Mouse (Mus musculus): ENCODE results near the gene Plscr5.
"Not testable (repeated sequence)": the region's sequence is repeated elsewhere in the genome, so short reads cannot be mapped to it uniquely, and the experiment has no call there.

The Plscr5 gene

DNA sequence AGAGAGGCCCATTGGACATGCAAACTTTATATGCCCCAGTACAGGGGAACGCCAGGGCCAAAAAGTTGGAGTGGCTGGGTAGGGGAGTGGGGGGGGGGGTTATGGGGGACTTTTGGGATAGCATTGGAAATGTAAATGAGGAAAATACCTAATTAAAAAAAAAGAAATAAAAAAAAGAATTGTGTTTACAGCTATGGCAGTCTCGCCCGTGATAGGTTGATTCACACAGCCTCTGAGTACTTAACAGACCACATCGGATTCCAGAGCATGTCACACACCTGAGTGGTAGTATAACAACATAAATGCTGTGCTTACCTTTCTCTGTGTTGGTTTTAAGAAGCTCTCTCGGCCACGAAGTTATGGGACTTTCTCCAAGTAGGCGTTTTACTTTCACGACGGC is at the start of gene Plscr5:
Plscr5 (plus strand) TSS at position 301 of the 400 bp plus-strand sequence.
- not testable (repeated sequence) for DNase-seq (ENCODE audit: low read depth, low spot score)

DNA sequence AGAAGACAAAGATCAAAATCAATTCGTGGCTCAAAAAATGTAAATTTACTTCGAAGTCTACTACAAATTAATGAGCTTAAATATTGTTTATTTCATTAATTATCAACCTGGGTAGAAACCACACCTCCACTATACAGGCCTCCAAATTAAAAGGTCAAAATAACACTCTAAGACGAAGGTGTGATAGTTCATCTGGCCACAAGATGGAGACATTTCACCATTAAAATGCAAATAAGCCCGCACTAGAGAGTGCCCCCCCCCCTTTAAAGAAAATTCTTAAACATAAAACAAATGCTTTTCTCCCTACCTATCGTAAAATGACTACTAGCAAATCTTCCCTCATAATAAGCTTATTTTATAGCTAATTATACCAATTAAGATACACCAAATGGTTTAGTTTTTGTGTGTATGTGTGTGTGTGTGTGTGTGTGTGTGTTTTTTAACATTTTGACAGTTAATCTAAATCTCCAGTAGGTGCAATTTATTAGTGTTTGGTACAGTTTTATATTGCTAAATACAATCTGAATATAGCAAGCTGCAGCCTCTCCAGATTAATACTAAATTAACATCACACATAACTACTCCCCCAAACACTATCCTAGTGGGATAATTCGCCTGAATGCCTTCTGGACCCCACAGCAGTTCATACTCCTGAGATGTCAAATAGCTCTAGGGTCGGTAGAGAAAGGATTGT is 45.0 kb upstream of the Plscr5 start:
- peak; percentile 17 for DNase-seq (ENCODE audit: low read depth, low spot score)

DNA sequence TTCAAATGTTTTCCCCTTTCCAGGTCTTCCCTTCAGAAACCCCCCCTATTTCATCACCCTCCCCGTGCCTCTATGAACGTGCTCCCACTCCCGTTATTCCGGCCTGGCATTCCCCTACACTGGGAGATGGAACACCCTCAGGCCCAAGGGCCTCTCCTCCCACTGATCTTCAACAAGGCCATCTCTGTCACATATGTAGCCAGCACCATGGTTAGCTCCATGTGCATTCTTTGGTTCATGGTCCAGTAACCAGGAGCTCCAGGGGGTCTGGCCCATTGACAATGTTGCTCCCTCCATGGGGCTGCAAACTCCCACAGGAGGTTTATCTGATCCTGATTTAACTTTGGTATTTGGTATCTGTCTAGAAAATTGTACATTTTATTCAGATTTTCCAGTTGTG is 30.5 kb upstream of the Plscr5 start:
- DNase-seq (ENCODE audit: low read depth, low spot score) = no peak

- no peak for DNase-seq (ENCODE audit: low read depth, low spot score)
Observed at GRCm38 (mm10) chr9:92173318-92173985, 19.3 kb upstream of the Plscr5 start.

DNA sequence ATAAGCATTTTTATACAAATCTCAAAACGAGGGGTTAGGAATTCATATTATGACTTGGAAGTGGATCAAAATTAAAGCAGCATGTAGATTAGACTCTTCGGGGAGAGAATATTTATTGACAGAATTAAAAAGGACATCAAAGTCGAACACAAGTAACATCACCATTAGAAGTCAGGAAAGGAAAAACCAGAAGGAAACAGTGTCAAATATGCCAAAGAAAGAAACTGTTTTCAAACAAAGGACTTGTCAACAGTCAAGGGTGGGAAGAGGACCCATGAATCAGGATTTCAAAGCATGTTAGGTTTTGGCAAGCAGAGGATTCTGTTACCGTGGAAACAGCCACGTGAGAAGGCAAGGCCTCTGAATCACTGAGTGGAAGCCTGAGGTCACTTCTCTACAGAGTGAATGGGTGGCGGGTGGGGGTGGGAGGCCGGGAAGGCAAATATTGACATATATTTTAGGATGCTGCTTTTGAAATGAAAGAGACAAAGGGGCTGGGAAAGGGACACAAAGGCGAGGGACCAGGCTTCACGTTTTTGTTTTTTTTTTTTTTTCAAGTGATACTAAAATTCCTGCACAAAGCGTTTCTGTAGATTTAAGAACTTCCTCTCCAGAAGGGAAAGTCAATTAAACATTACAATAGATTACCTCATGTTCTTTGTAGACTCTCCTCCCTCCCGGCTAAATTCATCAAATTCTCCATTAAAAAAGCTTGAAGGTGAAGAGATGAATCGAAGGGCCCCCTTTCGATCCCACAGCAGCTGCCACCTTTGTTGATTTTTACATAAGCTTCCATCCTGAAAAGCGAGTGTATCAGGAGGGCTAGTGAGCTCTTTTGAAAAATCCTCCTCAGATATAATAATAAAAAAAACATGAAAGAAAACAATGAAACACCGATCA is 18.3 kb upstream of the Plscr5 start:
- DNase-seq (ENCODE audit: low read depth, low spot score) = no peak

DNA sequence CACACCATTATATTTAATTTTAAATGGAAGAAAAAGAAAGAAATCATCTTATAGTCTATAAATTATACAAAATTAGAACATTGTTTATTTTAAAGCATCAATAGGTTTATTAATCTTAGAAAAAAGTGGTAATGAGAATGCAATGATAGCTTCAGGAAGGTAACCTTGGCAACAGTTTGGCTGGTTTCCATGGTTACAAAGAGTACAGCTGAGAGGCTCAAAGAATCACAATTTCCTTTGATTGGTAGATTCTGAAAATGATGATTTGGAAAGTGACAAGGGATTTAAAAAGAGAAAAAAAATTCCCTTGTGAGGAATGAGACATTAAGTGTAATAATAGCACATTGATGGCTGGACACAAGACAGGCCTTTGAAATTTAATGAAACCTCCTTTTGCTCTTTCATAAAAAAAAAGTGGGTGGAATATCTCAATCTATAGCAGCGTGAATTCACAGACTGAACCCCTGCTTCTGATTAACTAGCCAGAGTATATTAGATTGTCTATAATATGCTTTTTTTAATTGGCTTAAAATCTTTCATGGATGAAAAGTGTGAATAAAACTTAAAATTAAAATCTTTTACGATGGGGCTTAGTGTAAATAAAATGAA is 13.8 kb upstream of the Plscr5 start:
- no peak for DNase-seq (ENCODE audit: low read depth, low spot score)

GRCm38 (mm10) chr9:92191295-92191694 is 1.4 kb upstream of the Plscr5 start:
- no peak for DNase-seq (ENCODE audit: low read depth, low spot score)

GRCm38 (mm10) chr9:92198408-92198807 is 5.7 kb downstream of the Plscr5 start:
- no peak for DNase-seq (ENCODE audit: low read depth, low spot score)

- no peak for DNase-seq (ENCODE audit: low read depth, low spot score)
Observed at GRCm38 (mm10) chr9:92199564-92199963, 6.8 kb downstream of the Plscr5 start.

GRCm38 (mm10) chr9:92204397-92204796 is 11.7 kb downstream of the Plscr5 start:
- no peak for DNase-seq (ENCODE audit: low read depth, low spot score)

- DNase-seq (ENCODE audit: low read depth, low spot score) = peak; percentile 48
Observed at GRCm38 (mm10) chr9:92207307-92207706, 14.6 kb downstream of the Plscr5 start.

DNA sequence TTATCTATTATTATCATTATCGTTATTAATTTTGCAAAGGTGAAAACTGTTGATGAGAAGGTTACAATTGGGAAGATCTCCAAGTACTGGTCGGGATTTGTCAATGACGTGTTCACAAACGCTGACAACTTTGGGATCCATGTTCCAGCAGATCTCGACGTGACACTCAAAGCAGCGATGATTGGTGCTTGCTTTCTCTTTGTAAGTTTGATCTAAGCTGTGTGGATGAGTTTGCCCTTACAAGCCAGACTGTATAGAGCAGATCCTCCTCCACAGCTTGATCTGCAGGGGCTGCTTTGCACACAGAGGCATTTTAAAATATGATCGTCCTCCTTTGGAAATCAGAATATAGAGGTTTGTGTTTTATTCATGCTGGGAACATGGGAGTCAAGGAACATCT is 15.0 kb downstream of the Plscr5 start:
- peak; percentile 8 for DNase-seq (ENCODE audit: low read depth, low spot score)

DNA sequence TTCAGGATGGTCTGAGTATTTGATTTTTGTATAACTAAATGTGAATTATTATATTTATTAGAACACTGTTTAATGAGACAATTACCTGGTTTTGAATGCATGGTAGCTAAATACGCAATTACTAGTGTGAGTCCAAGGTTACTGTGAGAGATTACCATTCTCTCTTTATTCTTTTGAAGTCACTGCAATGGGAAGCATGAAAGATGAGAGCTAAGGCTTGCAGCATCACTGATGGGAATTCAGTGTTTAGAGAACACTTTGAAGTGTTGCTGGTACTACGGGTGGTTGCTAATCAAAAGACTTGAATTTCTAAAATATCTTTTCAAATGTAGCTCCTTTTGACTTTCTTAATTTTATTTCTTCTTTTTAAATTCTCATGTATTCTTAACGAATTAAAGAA is 17.1 kb downstream of the Plscr5 start:
- no peak for DNase-seq (ENCODE audit: low read depth, low spot score)

- DNase-seq (ENCODE audit: low read depth, low spot score) = no peak
Observed at GRCm38 (mm10) chr9:92210386-92210967, 17.7 kb downstream of the Plscr5 start.

DNA sequence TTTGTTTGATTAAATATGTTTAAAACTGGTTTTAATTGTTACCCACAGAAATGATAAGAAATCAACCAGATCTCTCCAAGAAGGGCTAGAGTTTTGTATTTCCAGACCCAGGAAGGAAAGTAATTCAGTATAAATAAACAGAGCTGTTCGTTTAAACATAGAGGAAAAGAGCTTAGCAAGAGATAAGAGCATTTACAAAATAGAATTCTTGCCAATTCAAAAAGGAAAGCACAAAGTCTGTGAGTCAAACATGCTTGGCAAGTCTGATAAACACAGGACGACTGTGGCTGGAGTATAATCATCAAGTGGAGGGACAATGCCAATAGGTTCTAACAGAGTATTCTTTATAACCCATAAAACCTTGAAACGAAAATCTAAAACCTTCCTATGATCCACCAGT is 18.3 kb downstream of the Plscr5 start:
- no peak for DNase-seq (ENCODE audit: low read depth, low spot score)

DNA sequence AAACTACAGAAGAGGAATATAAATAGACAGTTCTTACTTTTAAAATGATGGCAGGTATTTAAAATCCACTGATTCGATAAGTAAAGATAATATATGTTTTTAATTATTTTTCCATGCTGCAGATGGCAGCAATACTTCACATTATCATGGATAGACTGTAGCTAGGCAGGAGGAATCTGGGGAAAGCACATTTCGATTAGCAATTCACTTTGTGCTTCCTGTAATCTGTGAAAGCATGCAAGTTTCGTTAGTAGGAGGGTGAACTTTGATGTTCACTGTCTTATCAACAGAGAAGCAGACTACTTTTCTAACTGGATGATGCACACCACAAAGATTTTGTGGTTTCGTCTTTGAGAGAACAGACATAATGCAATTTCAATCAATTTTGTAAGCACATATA is 24.7 kb downstream of the Plscr5 start:
- DNase-seq (ENCODE audit: low read depth, low spot score) = no peak

DNA sequence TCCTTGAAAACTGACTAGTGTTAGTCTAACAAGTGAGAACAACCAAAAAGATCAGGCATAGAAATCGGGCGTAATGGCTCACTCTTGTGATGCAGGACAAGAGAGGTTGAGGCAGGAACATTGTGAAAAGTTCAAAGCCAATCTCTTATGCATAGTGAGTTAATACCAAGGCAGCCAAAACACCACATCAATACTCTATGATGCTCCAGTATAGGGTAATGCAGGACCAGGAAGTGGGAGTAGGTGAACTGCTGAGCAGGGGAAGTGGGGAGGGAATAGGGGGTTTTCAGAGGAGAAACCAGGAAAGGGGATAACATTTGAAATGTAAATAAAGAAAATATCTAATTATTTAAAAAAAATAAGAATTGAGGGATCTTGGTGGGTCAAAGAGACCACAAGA is 25.2 kb downstream of the Plscr5 start:
- no peak for DNase-seq (ENCODE audit: low read depth, low spot score)

DNA sequence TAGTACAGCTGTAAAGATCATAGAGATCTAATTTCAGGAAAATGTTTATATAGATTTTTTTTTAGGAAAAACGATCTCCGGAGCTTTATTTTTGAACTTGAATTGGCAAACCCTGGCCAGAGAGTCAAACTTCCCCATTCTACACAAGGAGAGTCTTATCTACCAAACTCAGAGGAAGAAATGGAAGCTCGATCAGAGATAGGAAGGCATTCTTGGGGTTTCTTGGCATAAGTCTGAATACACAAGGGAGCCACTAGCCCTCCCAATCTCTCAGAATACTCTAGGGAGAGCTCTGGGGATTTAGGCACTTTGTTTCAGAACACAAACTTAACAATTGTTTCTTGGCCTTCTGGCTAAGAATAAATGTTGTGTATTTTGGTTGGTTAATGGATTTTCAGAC is 27.4 kb downstream of the Plscr5 start:
- DNase-seq (ENCODE audit: low read depth, low spot score) = no peak

GRCm38 (mm10) chr9:92221480-92221879 is 28.7 kb downstream of the Plscr5 start:
- DNase-seq (ENCODE audit: low read depth, low spot score) = no peak

GRCm38 (mm10) chr9:92224598-92225231 is 32.0 kb downstream of the Plscr5 start:
- DNase-seq (ENCODE audit: low read depth, low spot score) = no peak

DNA sequence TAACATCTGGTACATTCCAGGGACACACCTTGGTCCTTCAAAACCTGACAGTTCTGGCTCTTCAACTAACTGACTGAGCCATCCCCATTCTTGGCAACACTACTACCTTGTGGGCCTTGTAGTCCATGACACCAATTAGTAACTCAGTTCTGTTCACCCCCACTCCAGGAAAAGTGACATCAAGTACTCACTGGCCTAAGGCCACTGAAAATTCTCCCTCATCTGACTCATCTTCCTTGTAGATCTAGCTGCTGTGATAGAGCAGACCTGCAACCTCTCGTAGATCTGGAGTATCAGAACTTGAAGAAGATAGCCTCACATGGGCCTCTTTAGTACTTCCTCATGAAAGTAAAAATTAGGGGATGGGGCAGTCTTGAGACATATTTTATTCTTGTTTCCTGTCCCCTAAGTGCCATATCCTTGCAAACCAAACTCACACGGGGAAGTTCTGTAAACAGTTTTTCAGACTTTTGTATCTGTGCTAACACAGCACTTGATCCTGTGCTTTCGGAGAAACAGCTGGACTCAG is 33.5 kb downstream of the Plscr5 start:
- no peak for DNase-seq (ENCODE audit: low read depth, low spot score)

Measured in A20 (cell line).